Mouse (Mus musculus): ENCODE measurements at regions not wholly inside any gene's neighbourhood (a gene's known extent, or its start where the extent isn't known, plus 50 kb on each side); places are given as distances from the start of the nearest gene placed in this dataset.

- no peak for TF ChIP-seq CTCF (IDR thresholded peaks at IDR 0.05; ENCODE audit: control insufficient read depth, insufficient read depth, low read length)
- no peak for TF ChIP-seq POLR2A (IDR thresholded peaks at IDR 0.05; ENCODE audit: borderline replicate concordance, control insufficient read depth, low read depth, low read length)
Observed at GRCm38 (mm10) chr12:39341751-39342271, 562.6 kb downstream of the Etv1 start.
